Mouse (Mus musculus) adrenal gland, postnatal 14 days (tissue): ENCODE data around the gene Serpina5. TPM values are rescaled to one million over a fixed set of nuclear protein-coding genes. Genes with fewer than 3 reads are reported as not detected.

Source experiments
- DNase-seq: peaks from one replicate; pipeline ENCODE4 v3.0.0; 2021; ENCODE audit warnings: mixed read lengths
- long read RNA-seq, 2 experiments: library from polyadenylated mRNA; stranded (forward); transcript quantifications; one replicate each; pipeline ENCODE4 v2.0.0; 2021
- total RNA-seq: library from RNA; stranded (reverse); gene quantifications from 2 replicates; pipeline ENCODE4 v1.2.3, GENCODE M21; 2021

The Serpina5 gene
- 0.30 TPM in 1 of 2 replicates, not detected in the other for total RNA-seq
- long read RNA-seq, experiment 1, partial matches to known transcripts, result 0 of 1 reads
- long read RNA-seq, experiment 1, other reads (novel, unspliced or antisense), result 0 of 1 reads
- long read RNA-seq, experiment 2, partial matches to known transcripts, result 0 of 1 reads
- long read RNA-seq, experiment 2, other reads (novel, unspliced or antisense), result 0 of 1 reads

- DNase-seq, result no peak
Observed at GRCm38 (mm10) chr12:104100768-104101167, at the start of gene Serpina5. Serpina5 (plus strand) TSS chr12:104101113.

- DNase-seq, result no peak
Observed at GRCm38 (mm10) chr12:104053995-104054394, 46.9 kb upstream of the Serpina5 start.

GRCm38 (mm10) chr12:104055755-104056154, 45.2 kb upstream of the Serpina5 start:
- DNase-seq, result no peak

- DNase-seq, result no peak
Observed at GRCm38 (mm10) chr12:104057050-104057449, 43.9 kb upstream of the Serpina5 start.

- DNase-seq, result no peak
Observed at GRCm38 (mm10) chr12:104057531-104057930, 43.4 kb upstream of the Serpina5 start.

- no peak for DNase-seq
Observed at GRCm38 (mm10) chr12:104060126-104060525, 40.8 kb upstream of the Serpina5 start.

GRCm38 (mm10) chr12:104061862-104062261, 39.1 kb upstream of the Serpina5 start:
- DNase-seq, result no peak

GRCm38 (mm10) chr12:104064532-104064931, 36.4 kb upstream of the Serpina5 start:
- no peak for DNase-seq

GRCm38 (mm10) chr12:104064996-104065395, 35.9 kb upstream of the Serpina5 start:
- DNase-seq, result no peak

GRCm38 (mm10) chr12:104066241-104066640, 34.7 kb upstream of the Serpina5 start:
- DNase-seq, result peak; percentile 85

GRCm38 (mm10) chr12:104067549-104067948, 33.4 kb upstream of the Serpina5 start:
- peak; percentile 82 for DNase-seq

GRCm38 (mm10) chr12:104069620-104070019, 31.3 kb upstream of the Serpina5 start:
- peak; percentile 87 for DNase-seq

- no peak for DNase-seq
Observed at GRCm38 (mm10) chr12:104071708-104072107, 29.2 kb upstream of the Serpina5 start.

GRCm38 (mm10) chr12:104072286-104072685, 28.6 kb upstream of the Serpina5 start:
- DNase-seq, result no peak

GRCm38 (mm10) chr12:104090119-104090518, 10.8 kb upstream of the Serpina5 start:
- no peak for DNase-seq

GRCm38 (mm10) chr12:104091303-104091702, 9.6 kb upstream of the Serpina5 start:
- DNase-seq, result no peak

- DNase-seq, result no peak
Observed at GRCm38 (mm10) chr12:104105847-104106246, 4.9 kb downstream of the Serpina5 start.

- DNase-seq, result no peak
Observed at GRCm38 (mm10) chr12:104106919-104107318, 6.0 kb downstream of the Serpina5 start.

GRCm38 (mm10) chr12:104108507-104108906, 7.6 kb downstream of the Serpina5 start:
- DNase-seq, result no peak

- DNase-seq, result peak; percentile 14
Observed at GRCm38 (mm10) chr12:104112333-104112732, 11.4 kb downstream of the Serpina5 start, which contains the start of gene Serpina3a. Serpina3a (plus strand) TSS chr12:104112724.

GRCm38 (mm10) chr12:104114921-104115579, 14.1 kb downstream of the Serpina5 start:
- peak; percentile 20 for DNase-seq

GRCm38 (mm10) chr12:104123097-104123496, 22.2 kb downstream of the Serpina5 start:
- DNase-seq, result no peak

GRCm38 (mm10) chr12:104123996-104124395, 23.1 kb downstream of the Serpina5 start:
- no peak for DNase-seq

GRCm38 (mm10) chr12:104125021-104125560, 24.2 kb downstream of the Serpina5 start:
- no peak for DNase-seq
